Mouse (Mus musculus): ENCODE measurements around the gene Tns3.

Gene Tns3

DNA sequence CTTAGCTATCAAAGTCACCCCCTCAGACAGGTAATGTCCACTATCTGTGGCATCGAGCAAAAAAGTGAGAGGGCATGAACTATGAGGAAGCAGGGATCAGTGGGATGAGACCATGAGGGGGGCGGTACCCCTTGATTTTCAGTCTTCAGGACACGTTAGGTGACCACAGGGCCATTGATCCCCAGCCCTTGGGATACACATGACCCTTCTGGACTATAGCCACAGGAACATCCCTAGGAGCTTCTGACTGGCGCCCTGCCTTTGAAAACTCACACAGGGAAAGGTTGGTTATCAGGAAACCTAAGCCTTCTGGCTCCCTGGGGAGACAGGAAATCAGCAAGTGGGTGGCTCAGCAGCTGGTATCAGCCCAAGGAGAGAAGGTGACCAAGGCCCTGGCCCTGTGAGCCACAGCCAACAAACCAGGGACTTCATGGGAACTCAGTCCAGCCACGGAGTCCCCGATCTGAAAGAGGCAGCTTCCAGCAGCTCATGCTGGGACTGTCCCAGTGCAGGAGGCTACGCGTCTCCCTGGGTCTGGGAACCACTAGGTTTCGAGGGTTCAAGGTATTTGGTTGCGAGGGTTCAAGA, 12.8 kb downstream of the Tns3 start:
- no peak for DNase-seq (ENCODE audit: low spot score in 2 of 2)

DNA sequence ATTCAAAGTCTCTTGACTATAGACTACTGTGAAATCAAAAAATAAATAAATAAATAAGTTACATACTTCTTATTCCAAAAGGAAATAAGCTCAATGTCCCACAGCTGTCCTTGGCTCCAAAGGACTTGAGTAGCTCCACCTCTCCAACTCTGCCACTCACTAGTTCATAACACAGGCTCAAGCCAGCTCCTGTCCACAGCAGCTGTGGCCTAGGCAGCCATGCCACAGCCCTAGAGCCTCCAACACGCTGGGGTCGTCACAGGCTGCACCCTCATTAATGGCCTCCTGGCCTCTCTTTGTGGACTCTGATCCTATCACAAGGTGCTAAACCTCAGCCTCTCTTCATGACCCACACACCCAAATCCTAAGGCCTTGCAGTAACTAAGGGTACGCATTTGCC, 18.7 kb downstream of the Tns3 start:
- no peak for DNase-seq (ENCODE audit: low spot score in 2 of 2)

DNA sequence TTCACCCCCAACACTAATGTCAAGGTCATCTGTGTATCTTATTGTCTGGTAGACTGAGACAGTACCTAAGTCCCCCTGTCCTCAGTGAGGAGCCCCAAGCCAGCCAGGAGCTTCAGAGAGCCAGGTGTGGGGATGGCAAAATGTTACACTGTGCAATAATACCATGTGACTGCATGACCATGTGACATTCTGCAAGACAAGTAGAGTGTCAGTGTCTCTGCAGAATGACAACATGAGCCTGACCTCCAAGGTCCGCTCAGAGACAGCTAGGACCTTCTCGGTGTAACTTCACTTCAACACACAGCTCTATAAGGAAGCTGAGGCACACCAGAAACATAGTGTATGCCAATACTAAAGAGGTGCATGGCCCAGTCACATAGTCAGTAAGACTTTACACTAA, 20.1 kb downstream of the Tns3 start:
- DNase-seq (ENCODE audit: low spot score in 2 of 2): no peak

DNA sequence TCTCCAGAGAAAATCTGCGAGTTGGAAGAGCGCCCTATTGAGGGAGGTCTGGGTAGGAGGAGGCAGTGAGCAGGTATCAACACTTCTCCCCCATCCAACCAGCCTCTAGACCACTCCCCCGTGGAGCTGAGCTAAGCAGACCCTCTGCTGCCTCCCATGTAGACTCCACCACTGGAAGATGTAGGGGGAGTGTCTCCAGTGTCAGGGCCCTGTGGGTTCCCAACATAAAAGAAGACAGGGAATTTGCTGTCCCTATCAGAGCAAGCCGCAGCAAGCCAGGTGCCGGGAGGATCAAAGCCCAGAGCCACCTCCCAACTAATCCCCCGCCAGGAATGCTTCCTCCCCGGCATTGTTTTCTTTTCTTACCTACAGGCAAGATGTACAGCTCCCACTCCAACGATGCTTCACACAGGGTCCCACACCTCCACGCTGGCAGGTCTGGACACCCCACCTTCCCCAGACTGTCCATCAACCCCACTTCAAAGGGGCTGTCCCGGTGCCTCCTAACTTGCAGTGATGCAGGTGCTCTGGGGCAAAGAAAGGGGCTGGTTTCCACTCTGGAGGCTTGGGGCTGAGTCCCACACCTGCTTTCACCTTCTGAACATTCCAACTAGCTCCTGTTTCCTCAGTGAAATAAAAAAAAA, 22.6 kb downstream of the Tns3 start:
- DNase-seq (ENCODE audit: low spot score in 2 of 2): no peak

DNA sequence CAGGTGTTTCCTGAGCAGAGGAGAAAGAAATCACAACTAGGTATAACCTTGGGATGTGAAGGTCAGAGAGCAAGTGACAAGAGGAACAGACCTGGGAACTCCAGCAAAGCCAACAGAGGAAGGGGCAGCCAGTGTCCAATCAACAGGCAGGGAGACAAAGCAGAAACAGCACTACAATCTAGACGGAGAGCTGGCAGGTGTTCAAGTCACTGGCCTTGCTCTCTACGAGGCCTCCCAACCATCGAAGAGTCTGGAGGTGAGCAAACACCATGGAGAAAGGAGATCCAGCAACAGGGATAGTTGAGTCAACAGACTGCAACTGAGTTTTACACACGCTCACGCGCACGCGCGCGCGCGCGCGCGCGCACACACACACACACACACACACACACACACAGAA, 24.6 kb downstream of the Tns3 start:
- DNase-seq (ENCODE audit: low spot score in 2 of 2): no peak

DNA sequence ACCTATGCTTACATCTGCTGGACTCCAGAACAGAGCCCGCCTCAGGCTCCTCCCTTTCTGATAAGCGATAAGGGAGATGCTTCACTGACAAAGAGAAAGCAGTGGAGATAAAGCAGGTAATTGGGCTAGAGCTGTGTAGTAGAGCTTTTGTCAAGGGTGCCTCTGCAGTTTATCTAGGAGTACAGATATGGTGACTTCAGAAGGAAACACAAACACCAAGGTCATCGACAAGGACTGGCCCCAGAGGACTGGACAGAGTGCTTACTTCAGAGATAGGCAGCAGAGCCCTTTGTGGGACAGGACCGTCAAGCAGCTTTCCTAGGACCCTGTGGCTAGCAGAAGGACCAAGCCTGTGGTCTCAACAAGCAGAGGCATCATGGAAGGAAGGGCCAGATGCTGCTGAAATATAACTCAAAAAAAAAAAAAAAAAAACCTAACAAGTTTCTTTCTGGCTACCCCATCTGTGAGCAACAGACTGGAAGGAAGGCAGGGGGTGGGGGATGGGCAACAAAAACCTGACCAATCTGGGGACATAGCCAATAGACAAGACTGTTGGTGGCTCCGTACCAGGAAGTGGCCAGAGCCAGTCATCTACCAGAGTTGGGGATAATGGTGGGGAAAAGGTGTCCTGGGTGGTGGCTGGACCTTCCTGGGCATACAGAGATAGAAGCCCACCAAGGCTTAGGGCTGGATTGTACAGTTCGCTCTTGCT, 25.2 kb downstream of the Tns3 start:
- peak in 1 of 2 experiments; percentile 46 for DNase-seq (ENCODE audit: low spot score in 2 of 2)

DNA sequence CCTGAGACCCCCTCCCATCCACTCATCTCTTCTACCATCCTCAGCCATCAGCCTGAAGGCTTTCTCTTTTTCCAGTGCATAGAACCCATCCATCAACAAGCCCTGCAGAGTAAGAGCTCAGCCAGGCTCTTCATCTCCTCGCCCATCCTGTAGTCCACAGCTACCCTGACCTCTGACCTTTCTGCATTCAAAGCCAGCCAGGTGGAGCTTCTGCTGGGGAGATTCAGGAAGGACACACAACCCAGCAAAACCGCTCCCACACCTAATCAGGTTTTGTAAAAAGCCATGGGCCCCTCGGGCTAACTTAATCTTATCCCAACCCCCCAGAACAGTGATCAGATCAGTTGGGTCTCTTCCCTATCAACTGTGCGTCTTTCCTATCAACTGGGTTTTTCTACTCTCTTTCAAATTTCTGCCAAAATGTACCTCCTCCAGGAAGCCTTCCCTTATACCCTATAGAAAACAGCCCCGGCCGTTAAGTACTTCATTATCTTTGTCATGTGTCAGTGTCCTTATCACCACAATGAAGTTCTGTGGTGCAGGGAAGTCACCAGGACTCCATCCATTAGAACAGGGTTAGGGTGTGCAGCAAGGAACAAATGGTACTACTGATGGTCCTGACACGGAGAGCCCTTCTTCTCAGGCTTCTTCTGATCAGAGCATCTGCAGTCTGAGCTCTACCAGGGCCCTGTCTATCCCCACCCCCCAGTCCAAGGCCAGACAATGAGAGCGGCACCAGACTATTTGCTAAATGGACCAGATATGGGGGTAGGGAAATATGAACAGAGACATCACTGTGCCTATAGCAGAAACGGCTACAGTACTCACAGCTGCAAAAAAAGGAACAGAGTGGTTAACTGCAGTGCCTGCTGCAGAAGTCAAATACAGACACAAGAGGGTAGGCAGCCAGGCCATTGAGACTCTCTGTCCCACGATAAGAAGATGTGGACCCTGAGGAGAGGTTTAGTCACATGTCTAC, 26.6 kb downstream of the Tns3 start:
- DNase-seq (ENCODE audit: low spot score in 2 of 2): no peak

DNA sequence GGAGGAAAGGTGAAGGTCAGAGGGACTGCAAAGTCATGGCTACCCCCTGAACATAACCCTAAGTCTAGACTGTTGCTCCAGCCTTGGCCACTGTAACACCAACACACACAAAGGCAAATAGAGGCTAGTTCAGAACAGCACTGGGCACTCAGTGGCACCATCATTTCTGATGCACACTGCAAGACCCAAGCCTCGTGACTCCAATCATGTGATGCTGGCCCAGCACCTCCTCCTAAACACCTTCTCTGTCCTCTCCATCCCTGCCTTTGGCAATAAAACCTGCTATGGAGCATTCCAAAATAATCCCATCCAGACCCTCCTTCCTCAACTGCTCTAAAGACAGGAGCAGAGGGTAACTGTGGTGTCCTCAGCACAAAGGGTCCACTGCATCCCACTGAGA, 27.7 kb downstream of the Tns3 start:
- DNase-seq (ENCODE audit: low spot score in 2 of 2): no peak

DNA sequence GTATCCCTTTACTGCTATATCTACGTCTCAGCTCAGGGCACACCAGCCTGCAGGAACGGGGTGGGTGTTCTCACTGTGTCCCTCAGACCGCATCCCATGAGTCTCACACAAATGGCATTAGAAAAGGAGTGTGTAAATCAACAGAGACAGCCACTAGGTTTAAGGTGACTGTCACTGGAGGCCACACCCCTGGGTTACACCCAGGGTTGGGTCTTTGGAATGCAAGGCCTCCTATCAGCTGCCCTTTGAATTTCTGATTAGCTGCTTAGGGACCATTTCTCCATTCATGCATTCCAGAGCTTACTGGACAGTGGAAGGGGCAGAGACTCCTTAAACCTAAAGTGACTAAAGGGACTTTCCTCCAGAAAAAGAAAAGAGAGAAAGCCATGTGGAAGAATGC, 28.6 kb downstream of the Tns3 start:
- DNase-seq (ENCODE audit: low spot score in 2 of 2): no peak

DNA sequence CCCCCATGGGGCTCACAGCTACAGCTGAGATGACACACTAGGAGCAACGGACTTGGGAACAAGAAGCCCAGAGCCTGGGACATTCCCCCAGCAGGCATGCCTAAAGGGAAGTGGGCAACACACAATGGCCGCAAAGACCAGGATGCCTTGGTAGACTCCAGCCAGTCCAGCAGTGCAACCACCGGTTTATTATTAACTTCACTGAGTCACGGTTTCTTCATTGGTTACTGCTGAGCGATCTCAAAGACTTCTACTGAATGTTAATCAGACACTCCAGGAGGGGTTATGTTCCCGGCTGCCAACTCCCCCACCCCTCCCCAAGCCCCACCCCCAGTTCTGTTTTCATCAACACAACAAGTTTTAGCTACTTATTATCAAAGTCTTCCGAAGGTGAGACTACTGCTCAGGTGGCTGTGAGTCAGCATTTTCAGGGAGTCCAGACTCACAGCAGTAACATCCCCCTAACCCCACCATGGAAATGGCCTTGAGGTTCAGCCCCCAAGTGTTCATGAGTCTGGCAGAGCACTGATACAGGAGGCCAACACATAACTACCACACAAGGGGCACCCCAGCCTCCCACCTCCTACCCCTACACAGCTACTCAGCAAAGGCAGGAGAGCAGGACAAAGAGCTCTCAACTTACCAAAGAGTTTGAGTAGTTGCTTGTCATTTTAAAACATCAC, 29.5 kb downstream of the Tns3 start:
- no peak for DNase-seq (ENCODE audit: low spot score in 2 of 2)

DNA sequence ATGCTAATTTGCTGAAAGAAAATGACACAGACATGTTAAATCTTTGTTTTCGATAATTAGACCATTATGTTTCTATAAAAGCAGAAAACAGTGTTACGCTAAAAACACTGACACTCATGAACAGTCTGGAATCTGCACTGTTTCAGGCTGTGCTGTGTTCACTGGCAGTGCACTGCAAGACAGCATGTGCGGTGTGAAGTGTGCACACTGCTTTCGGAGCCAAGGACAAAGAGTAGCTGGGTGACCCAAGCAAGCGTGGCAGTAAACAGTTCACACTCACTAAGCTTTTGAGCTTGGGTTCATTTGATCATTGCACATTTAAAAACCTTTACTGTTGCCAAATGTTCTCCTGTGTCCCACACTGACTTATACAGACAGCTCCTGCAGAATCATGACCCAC, 32.2 kb downstream of the Tns3 start:
- no peak for DNase-seq (ENCODE audit: low spot score in 2 of 2)

DNA sequence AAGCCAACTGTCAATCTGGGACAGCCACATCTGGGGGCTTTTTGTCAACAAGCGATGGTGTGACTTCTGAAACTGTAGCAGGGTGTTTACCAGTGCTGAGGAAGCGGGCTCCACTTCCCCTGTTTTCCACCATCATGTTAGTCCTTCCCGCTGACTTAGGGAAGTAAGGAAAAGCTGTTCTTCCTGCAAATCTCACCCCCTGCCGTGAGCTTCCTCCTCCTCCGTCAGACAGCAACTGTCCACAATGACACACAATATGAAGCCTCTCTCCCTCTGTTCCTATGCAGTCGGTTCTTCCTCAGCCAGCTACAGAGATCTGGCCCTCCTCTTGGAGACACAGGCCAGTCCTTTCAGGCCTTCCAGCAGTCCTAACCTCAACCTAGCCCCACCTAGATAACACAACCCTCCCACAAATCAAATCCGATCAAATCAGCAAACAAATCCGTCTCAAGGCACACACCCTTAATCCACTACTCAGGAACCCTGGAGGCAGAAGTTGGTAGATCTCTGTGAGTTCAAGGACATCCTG, 34.4 kb downstream of the Tns3 start:
- no peak for DNase-seq (ENCODE audit: low spot score in 2 of 2)

DNA sequence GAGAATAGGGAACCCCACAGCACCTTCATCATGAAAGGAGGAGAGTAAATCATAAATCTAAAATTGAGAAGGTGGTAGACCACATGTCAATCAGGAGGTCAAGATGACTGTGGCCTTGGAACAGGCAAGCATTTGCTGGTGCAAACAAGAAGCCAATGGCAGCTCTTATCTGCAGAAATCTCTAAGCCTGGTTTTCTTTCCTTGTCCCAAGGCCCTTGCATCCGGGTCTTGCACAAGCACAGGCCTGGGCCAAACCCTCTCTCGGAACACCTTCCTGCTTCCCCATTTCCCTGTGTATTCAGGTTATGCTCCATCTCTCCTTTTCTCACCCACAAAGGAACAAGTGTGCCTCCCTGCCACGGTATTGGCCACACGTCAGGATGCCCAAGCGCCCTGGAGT, 35.0 kb downstream of the Tns3 start:
- no peak for DNase-seq (ENCODE audit: low spot score in 2 of 2)

DNA sequence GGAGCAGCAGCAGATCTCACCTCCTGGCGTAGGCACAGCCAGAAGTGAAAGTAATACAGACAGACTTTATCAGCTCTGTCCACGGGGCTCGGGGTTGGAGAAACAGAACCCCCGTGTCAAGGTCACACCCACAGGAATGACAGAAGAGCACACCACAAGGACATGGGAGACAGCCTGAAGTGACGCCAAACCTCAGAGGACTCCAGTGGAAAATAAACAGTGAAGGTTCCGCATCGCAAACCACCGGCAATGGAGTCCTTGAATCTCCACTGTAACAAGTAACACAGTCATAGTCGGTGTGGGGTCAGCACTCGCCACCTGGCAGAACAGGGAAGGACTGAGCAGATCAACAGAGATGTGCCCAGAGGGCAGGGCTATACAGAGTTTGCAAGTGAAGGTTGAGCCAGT, 35.5 kb downstream of the Tns3 start:
- no peak for DNase-seq (ENCODE audit: low spot score in 2 of 2)

DNA sequence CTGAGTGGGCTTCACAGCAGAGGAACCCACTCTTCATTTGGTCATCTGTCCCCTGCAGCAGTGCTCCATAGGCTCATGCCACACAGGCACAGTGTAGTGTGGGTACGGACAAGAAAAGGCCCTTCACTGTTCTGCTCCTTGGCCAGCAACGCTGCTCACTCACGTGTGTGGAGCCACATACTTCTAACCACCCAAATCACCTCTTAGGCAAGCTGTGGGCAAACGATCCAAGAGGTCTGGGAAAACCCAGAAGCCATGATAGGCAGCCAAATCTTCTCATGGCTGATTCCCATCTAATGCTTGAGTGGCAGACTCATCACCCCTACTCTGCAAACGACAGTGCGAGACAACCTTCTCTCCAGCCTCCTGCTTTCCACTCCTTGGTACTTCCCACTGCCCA, 37.2 kb downstream of the Tns3 start:
- no peak for DNase-seq (ENCODE audit: low spot score in 2 of 2)

DNA sequence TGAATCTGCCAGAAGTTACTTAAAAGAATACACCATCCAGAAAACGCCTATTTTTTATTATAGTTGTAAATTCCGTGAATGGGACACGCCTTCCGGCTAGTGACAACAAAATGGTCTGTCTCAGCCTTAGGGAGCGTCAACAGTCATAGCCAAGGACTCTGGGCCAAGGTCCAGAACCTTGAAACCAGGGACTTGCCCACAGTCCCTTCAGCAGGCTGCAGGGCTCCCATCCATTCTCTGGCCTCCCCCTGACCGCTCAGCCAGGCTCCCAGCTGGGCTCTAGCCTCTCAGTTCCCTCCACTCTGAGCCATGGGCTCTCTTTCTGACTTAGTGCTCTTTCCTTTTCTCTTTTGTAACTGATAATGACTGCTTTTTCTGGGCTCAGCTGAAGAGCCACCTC, 37.6 kb downstream of the Tns3 start:
- DNase-seq (ENCODE audit: low spot score in 2 of 2): no peak

DNA sequence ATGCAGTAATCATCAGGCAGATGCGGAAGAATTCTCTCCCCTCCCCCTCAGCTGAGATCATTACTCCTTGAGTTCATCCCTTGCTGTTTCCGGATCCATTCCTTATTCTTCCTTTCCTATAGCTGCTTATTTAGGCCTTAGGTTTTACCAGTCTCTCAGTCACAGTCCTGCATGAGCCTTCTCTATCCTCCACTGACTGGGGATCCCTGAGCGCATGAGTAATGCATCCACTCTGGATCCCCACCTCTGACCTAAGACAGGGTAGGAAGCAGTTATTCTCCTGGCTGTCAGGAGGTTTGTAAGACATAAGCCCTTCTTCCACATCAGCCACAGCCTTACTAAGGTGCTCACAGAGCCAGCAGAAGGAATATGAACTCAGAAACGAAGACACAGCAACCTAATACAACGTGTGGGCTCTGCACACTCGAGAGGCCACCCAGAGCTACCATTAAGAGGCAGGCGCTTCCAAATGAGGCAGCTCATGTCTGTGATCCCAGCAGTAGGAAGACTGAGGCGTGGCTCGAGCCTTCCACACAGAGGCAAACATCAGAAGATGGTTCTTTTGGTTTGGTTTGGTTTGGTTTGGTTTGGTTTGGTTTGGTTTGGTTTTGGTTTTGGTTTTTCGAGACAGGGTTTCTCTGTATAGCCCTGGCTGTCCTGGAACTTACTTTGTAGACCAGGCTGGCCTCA, 38.3 kb downstream of the Tns3 start:
- no peak for DNase-seq (ENCODE audit: low spot score in 2 of 2)

DNA sequence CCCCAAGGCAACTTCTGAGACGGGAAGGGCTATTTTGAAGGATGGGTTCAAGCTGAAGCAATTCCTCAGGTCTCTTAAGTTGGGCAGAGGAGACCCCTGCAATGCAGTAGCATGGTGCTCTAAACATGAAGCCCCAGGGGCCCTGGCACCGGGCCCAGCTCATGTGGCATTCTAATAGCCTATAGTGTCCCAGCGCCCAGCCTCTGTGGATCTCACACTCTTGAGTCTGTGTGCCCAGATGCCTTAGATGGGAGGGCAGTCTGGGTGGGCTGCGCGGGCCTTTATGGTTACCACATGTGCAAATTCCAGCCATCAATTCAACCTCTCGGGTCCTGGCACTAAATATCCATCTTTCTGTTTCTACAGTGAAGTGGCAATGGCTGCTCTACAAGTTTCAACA, 38.9 kb downstream of the Tns3 start:
- DNase-seq (ENCODE audit: low spot score in 2 of 2): no peak

DNA sequence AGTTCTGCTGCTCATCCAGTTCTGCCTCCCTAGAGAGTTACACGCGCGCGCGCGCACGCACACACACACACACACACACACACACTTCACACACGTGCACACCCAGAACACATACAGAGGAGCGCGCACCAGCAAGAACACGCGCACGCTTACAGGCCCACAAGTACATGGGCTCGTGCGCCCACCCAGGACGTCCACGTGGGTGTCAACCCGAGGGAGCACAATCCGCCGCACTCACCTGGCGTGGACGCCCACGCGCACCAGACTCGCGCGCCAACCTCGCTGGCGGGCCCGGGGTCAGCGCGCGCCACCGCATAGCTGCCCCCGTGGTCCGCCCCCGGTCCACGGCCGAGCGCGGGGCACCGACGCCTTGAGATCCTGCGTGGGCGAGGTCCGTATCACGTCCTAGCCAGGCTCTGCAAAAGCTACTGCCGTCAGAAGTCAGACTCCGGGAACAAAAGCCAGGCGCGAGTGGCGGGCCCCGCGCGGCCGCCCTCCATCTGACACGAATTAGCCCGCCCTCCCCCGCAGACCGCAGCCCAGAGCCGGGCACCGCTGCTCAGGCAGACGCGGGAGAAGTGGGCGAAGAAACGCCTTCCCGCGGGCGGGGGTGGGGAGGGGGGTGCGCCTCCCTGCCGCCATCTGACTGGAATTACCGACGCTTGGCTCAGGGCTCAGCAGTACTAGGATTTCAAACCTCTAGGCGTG, 40.0 kb downstream of the Tns3 start:
- peak in 1 of 2 experiments; percentile 59 for DNase-seq (ENCODE audit: low spot score in 2 of 2)

DNA sequence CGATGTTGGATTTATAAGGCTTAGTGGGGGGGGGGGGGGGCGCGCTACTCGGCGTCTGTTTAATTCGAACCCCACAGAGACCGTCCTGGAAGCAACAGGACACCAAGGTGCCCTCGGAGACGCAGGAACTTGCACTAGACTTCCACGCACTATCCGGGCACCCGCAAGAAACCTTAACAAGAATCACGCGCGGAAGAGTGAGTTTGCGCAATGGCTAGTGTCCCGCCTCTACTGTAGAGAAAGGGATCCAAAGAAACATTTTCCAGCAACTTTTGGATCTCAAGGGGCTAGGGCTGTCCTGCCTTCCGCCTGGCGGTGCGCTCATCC, 40.5 kb downstream of the Tns3 start:
- DNase-seq (ENCODE audit: low spot score in 2 of 2): no peak

All from cerebellum, postnatal 4 days (tissue).